Comparison of ENCODE assay signal across 24 mouse cellular contexts in genomic region chr8:10830835-10831234, GRCm38 (mm10).
DNase-seq lines count a peak whose midpoint lies in the region; ATAC-seq and TF ChIP-seq lines count a peak whose summit lies in the region.
"Had no signal": no experiment of that assay in that cellular context is flagged by ENCODE, and none has a peak within 500 bp of the region (broad histone marks: within the 10 kb centered on the region; RNA-seq: fewer than 3 reads in every experiment).

No protein-coding gene starts in this region.

- no peaks in the 10 kb centered on the region for H3K36me3 ChIP-seq in CH12.LX (replicated peaks in 1 of 2; ENCODE audit: control insufficient read depth in 1 of 2, insufficient read depth in 1 of 2, low read length in 1 of 2)
- H3K36me3 ChIP-seq: embryonic facial prominence, embryonic 10.5 days; forebrain, embryonic 15.5 days; heart, embryonic 13.5 days; hindbrain, embryonic 12.5 days; midbrain, embryonic 10.5 days; neural tube, embryonic 15.5 days had no signal

- H3K4me2 ChIP-seq in CH12.LX (ENCODE audit: insufficient read depth, low read depth, poor library complexity, severe bottlenecking) = peak overlapping the region; percentile 67; the same call in 1 of the 2 replicates
- H3K4me2 ChIP-seq: forebrain, embryonic 15.5 days; heart, embryonic 13.5 days; hindbrain, embryonic 12.5 days; neural tube, embryonic 15.5 days had no signal

- in situ Hi-C loops in CH12.LX (cut with MboI; ENCODE audit: low pct_ligation_motif_present, low pct_unique_long_range_greater_than_20kb, low sequenced_read_pairs) = no loop called here

- no peaks in the 10 kb centered on the region for H3K9me3 ChIP-seq in CH12.LX (replicated peaks; ENCODE audit: low read length)
- H3K9me3 ChIP-seq: embryonic facial prominence, embryonic 10.5 days; forebrain, embryonic 15.5 days; heart, embryonic 13.5 days; hindbrain, embryonic 12.5 days; midbrain, embryonic 10.5 days; neural tube, embryonic 15.5 days had no signal

- H3K27me3 ChIP-seq in CH12.LX (replicated peaks) = no peaks in the 10 kb centered on the region
- H3K27me3 ChIP-seq: forebrain, embryonic 15.5 days; hindbrain, embryonic 12.5 days had no signal

- no peak overlapping the region for H3K9ac ChIP-seq in CH12.LX (ENCODE audit: insufficient read depth, low read depth)
- H3K9ac ChIP-seq: forebrain, embryonic 15.5 days; heart, embryonic 13.5 days; hindbrain, embryonic 12.5 days; neural tube, embryonic 15.5 days had no signal

- TF ChIP-seq EP300 in CH12.LX (IDR thresholded peaks at IDR 0.05; ENCODE audit: low read length) = peak; percentile 63

- no peak for TF ChIP-seq POLR2A in CH12.LX (IDR thresholded peaks at IDR 0.05; ENCODE audit: low read depth, low read length)

- peak; percentile 90 for DNase-seq in A20 (ENCODE audit: low read depth, low spot score)
- peak; percentile 88 for DNase-seq in CH12.LX (ENCODE audit: extremely low read depth)
- peak; percentile 28 for DNase-seq in spleen, adult 12 weeks (ENCODE audit: low spot score)
- no peak for DNase-seq in urinary bladder, postnatal 36 days (ENCODE audit: low spot score in 2 of 2)
- no peak for DNase-seq in adrenal gland, adult 8-10 months
- DNase-seq in layer of hippocampus, postnatal 25 days (ENCODE audit: extremely low spot score in 1 of 2, low spot score in 1 of 2) = no peak
- DNase-seq in cerebellum, postnatal 10 days = no peak
- DNase-seq: adrenal gland, postnatal 36 days; cerebellum, adult 11-12 months; cerebellum, postnatal 25 days; gastrocnemius, postnatal 14 days; heart, postnatal 14 days; kidney, adult 18-20 months; kidney, postnatal 10 days had no signal

- no peak for TF ChIP-seq RAD21 in CH12.LX (IDR thresholded peaks at IDR 0.05; ENCODE audit: low read depth, low read length)

- no peak for TF ChIP-seq CTCF in CH12.LX (conservative IDR thresholded peaks at IDR 0.05 in 1 of 2, IDR thresholded peaks at IDR 0.05 in 1 of 2; ENCODE audit: low read depth in 2 of 2, low read length in 2 of 2)

- peaks cover 31 to 77% of the 10 kb centered on the region in 2 experiments for H3K4me1 ChIP-seq in CH12.LX (ENCODE audit: control insufficient read depth in 1 of 2, insufficient read depth in 2 of 2)
- H3K4me1 ChIP-seq: heart, embryonic 13.5 days had no signal

- peak overlapping the region; percentile 71 for H3K27ac ChIP-seq in CH12.LX (ENCODE audit: insufficient read depth, low read depth)
- H3K27ac ChIP-seq: embryonic facial prominence, embryonic 10.5 days; forebrain, embryonic 15.5 days; heart, adult 2 months; heart, embryonic 13.5 days; hindbrain, embryonic 12.5 days; neural tube, embryonic 15.5 days; stomach, postnatal 0 days had no signal

- peak; percentile 76 for ATAC-seq in megakaryocyte, adult 5-6 weeks (ENCODE audit: poor library complexity, severe bottlenecking)
- ATAC-seq: forebrain, embryonic 15.5 days; midbrain, embryonic 16.5 days had no signal

- peak overlapping the region in 2 of 3 experiments; percentile 32 to 35 for H3K4me3 ChIP-seq in CH12.LX (replicated peaks in 1 of 3; ENCODE audit: low read depth in 2 of 3, low read length in 2 of 3, poor library complexity in 1 of 3)
- H3K4me3 ChIP-seq: embryonic facial prominence, embryonic 10.5 days; forebrain, embryonic 15.5 days; heart, adult 2 months; heart, embryonic 13.5 days; hindbrain, embryonic 12.5 days; midbrain, embryonic 10.5 days; neural tube, embryonic 15.5 days had no signal

- no peaks in the 10 kb centered on the region for H3K79me2 ChIP-seq in CH12.LX (replicated peaks; ENCODE audit: control insufficient read depth, extremely low read depth, insufficient read depth, poor library complexity, severe bottlenecking)

- dilution Hi-C loops in CH12.LX (cut with MboI; ENCODE audit: extremely low pct_ligation_motif_present, extremely low pct_unique_long_range_greater_than_20kb, low sequenced_read_pairs) = no loop called here

TF ChIP-seq in CH12.LX, 34 proteins besides CTCF, POLR2A, EP300 and RAD21:
- TF ChIP-seq ZKSCAN1 (IDR thresholded peaks at IDR 0.05; ENCODE audit: borderline replicate concordance, low read depth, low read length) = no peak
- TF ChIP-seq USF1 (IDR thresholded peaks at IDR 0.05; ENCODE audit: low read depth, low read length) = no peak
- no peak for TF ChIP-seq MXI1 (IDR thresholded peaks at IDR 0.05; ENCODE audit: low read depth, low read length)
- TF ChIP-seq TBP (conservative IDR thresholded peaks at IDR 0.05; ENCODE audit: low read depth, low read length) = 0 out of 2 replicates have a peak, but pooled peaks have one; percentile 49
- TF ChIP-seq TCF12 (IDR thresholded peaks at IDR 0.05; ENCODE audit: low read depth, low read length) = peak; percentile 58
- TF ChIP-seq UBTF (IDR thresholded peaks at IDR 0.05; ENCODE audit: low read depth, low read length) = no peak
- TF ChIP-seq CHD2 (IDR thresholded peaks at IDR 0.05; ENCODE audit: low read length) = 0 out of 2 replicates have a peak, but pooled peaks have one; percentile 10
- TF ChIP-seq MAZ (IDR thresholded peaks at IDR 0.05; ENCODE audit: low read depth, low read length) = no peak
- TF ChIP-seq ZMIZ1 (IDR thresholded peaks at IDR 0.05; ENCODE audit: low read depth, low read length) = no peak
- TF ChIP-seq JUN (IDR thresholded peaks at IDR 0.05; ENCODE audit: insufficient read depth, low read depth, low read length) = no peak
- TF ChIP-seq RCOR1 (conservative IDR thresholded peaks at IDR 0.05; ENCODE audit: low read depth, low read length) = 0 out of 2 replicates have a peak, but pooled peaks have one; percentile 45
- peak; percentile 94 for TF ChIP-seq IRF4 (IDR thresholded peaks at IDR 0.05; ENCODE audit: low read depth, low read length)
- no peak; the same call in 1 of the 2 replicates for TF ChIP-seq ETS1 (conservative IDR thresholded peaks at IDR 0.05; ENCODE audit: low read depth, low read length)
- TF ChIP-seq MEF2A (IDR thresholded peaks at IDR 0.05; ENCODE audit: borderline replicate concordance, low read depth, low read length) = no peak
- TF ChIP-seq BHLHE40 (IDR thresholded peaks at IDR 0.05; ENCODE audit: low read depth, low read length) = peak; percentile 78
- no peak for TF ChIP-seq KAT2A (IDR thresholded peaks at IDR 0.05; ENCODE audit: insufficient replicate concordance, low read length)
- no peak for TF ChIP-seq ZNF384 (IDR thresholded peaks at IDR 0.05; ENCODE audit: low read depth, low read length)
- no peak for TF ChIP-seq ZC3H11A (IDR thresholded peaks at IDR 0.05; ENCODE audit: low read depth, low read length)
- TF ChIP-seq CHD1 (IDR thresholded peaks at IDR 0.05; ENCODE audit: low read depth, low read length) = no peak
- TF ChIP-seq MYC (IDR thresholded peaks at IDR 0.05; ENCODE audit: low read depth, low read length) = peak; percentile 77; the same call in 1 of the 2 replicates
- TF ChIP-seq MAFK (IDR thresholded peaks at IDR 0.05; ENCODE audit: insufficient replicate concordance, low read length) = no peak
- TF ChIP-seq ELF1 (IDR thresholded peaks at IDR 0.05; ENCODE audit: low read depth, low read length) = no peak; the same call in 1 of the 2 replicates
- TF ChIP-seq E2F4 (IDR thresholded peaks at IDR 0.05; ENCODE audit: insufficient replicate concordance, low read depth, low read length) = no peak
- no peak for TF ChIP-seq SMC3 (IDR thresholded peaks at IDR 0.05; ENCODE audit: low read depth, low read length)
- TF ChIP-seq PAX5 (IDR thresholded peaks at IDR 0.05; ENCODE audit: low read length) = no peak
- TF ChIP-seq NELFE (IDR thresholded peaks at IDR 0.05; ENCODE audit: low read depth, low read length) = no peak
- no peak for TF ChIP-seq GABPA (IDR thresholded peaks at IDR 0.05; ENCODE audit: insufficient replicate concordance, low read depth, low read length)
- TF ChIP-seq HCFC1 (IDR thresholded peaks at IDR 0.05; ENCODE audit: low read depth, low read length) = peak; percentile 13; the same call in 1 of the 2 replicates
- no peak for TF ChIP-seq SIN3A (IDR thresholded peaks at IDR 0.05; ENCODE audit: low read length)
- peak; percentile 74; the same call in 1 of the 2 replicates for TF ChIP-seq MAX (IDR thresholded peaks at IDR 0.05; ENCODE audit: low read length)
- no peak for TF ChIP-seq JUND (conservative IDR thresholded peaks at IDR 0.05; ENCODE audit: low read depth, low read length)
- peak; percentile 86 for TF ChIP-seq NRF1 (IDR thresholded peaks at IDR 0.05; ENCODE audit: low read depth, low read length)
- no peak for TF ChIP-seq USF2 (conservative IDR thresholded peaks at IDR 0.05; ENCODE audit: low read depth, low read length)
- TF ChIP-seq POLR2AphosphoS2 (IDR thresholded peaks at IDR 0.05; ENCODE audit: low read depth, low read length) = no peak

Comparison
In these comparisons a context has a peak if more than half of its experiments do, and no peak if none do; other contexts are left out.
1. DNase-seq: peak in A20 (single experiment), CH12.LX (single experiment) and spleen, adult 12 weeks (single experiment); none in urinary bladder, postnatal 36 days (0 of 2), adrenal gland, adult 8-10 months (single experiment), layer of hippocampus, postnatal 25 days (0 of 2) and cerebellum, postnatal 10 days (0 of 2).